Mouse (Mus musculus) lung, embryonic 16.5 days (tissue): ENCODE results near the gene Zbtb3. TPM values are rescaled to one million over a fixed set of nuclear protein-coding genes. Genes with fewer than 3 reads are reported as not detected.
"Not testable (repeated sequence)": the region's sequence is repeated elsewhere in the genome, so short reads cannot be mapped to it uniquely, and the experiment has no call there.

Source experiments
- ATAC-seq: fragments of 200-750 bp; cut with Nextera tagmentation; 2 replicates; pipeline ENCODE4 v1.8.0; 2017; ENCODE audit warnings: low read depth, mild to moderate bottlenecking, moderate library complexity
- H3K27ac ChIP-seq: fragments of 300-500 bp; sonication (generic); 2 replicates; pipeline ENCODE4 v1.5.1; 2014; ENCODE audit warnings: mild to moderate bottlenecking, control low read depth, low read length
- H3K27me3 ChIP-seq: fragments of 300-500 bp; sonication (generic); 2 replicates; pipeline ENCODE4 v1.6.1; 2014; ENCODE audit warnings: low read depth, low read length, mixed read lengths; ENCODE audit not compliant: control insufficient read depth, insufficient read depth
- H3K36me3 ChIP-seq: fragments of 300-500 bp; sonication (generic); 2 replicates; pipeline ENCODE4 v1.6.1; 2014; ENCODE audit warnings: low read length; ENCODE audit not compliant: control insufficient read depth, insufficient read depth
- H3K4me1 ChIP-seq: fragments of 300-500 bp; sonication (generic); replicated peaks from 2 replicates; pipeline ENCODE4 v1.6.1; 2014; ENCODE audit warnings: low read length, mixed read lengths; ENCODE audit not compliant: control insufficient read depth, insufficient read depth
- H3K4me2 ChIP-seq: fragments of 300-500 bp; sonication (generic); 2 replicates; pipeline ENCODE4 v1.6.1; 2014; ENCODE audit warnings: low read depth, low read length, control low read depth
- H3K4me3 ChIP-seq: fragments of 300-500 bp; sonication (generic); 2 replicates; pipeline ENCODE4 v1.5.1; 2014; ENCODE audit warnings: mild to moderate bottlenecking, low read length, control low read depth
- H3K9ac ChIP-seq: fragments of 300-500 bp; sonication (generic); 2 replicates; pipeline ENCODE4 v1.6.1; 2014; ENCODE audit warnings: low read length, control low read depth
- H3K9me3 ChIP-seq: fragments of 300-500 bp; sonication (generic); 2 replicates; pipeline ENCODE4 v1.6.1; 2016; ENCODE audit warnings: low read length; ENCODE audit not compliant: control insufficient read depth
- WGBS: fragments of 180-500 bp; shearing (Covaris S2); extraction: QIAGEN DNeasy Blood & Tissue Kit; methylation state at CpG from one replicate; pipeline ENCODE4 v1.1.7; 2014; 5-methylcytosine and 5-hydroxymethylcytosine counted together
- polyA plus RNA-seq: library from polyadenylated mRNA; unstranded; fragments of >200 nt; fragmentation: Nextera tagmentation; extraction: Ambion mirVana; gene quantifications from 2 replicates; pipeline ENCODE4 v1.2.1, GENCODE M21; 2015

Gene Zbtb3
- polyA plus RNA-seq, 1 experiment from 2014 or later, result 5.5 TPM

GRCm38 (mm10) chr19:8836327-8836726 is 34.0 kb downstream of the Zbtb3 start:
- not testable (repeated sequence) for H3K4me3 ChIP-seq, ATAC-seq
- 97% methylated on average over 10 of the region's 10 CpGs for WGBS

GRCm38 (mm10) chr19:8837251-8837791 is 35.0 kb downstream of the Zbtb3 start, which contains the start of gene Bscl2:
Gene Bscl2, plus strand, starts transcription at chr19:8837467.
- H3K27me3 ChIP-seq, result no peaks in the 10 kb centered on the region
- H3K27ac ChIP-seq, result peak within 1 kb of the TSS; percentile 98
- H3K4me3 ChIP-seq, result peak within 1 kb of the TSS; percentile 64
- 1% methylated on average over 38 of the region's 38 CpGs for WGBS
- H3K9ac ChIP-seq, result peak within 1 kb of the TSS; percentile 89
- H3K4me1 ChIP-seq, result peaks cover 18% of the 10 kb centered on the region
- peaks cover 20% of the 10 kb centered on the region for H3K36me3 ChIP-seq
- peak; percentile 85 for ATAC-seq
- no peaks in the 10 kb centered on the region for H3K9me3 ChIP-seq
- peak within 1 kb of the TSS; percentile 95 for H3K4me2 ChIP-seq

More at GRCm38 (mm10) chr19:8836327-8836726, 34.0 kb downstream of the Zbtb3 start:
- H3K4me2 ChIP-seq, H3K9me3 ChIP-seq, H3K27ac ChIP-seq, H3K27me3 ChIP-seq, H3K9ac ChIP-seq: not testable (repeated sequence)
- H3K36me3 ChIP-seq, result peaks cover 30% of the 10 kb centered on the region
- peaks cover 18% of the 10 kb centered on the region for H3K4me1 ChIP-seq

GRCm38 (mm10) chr19:8838041-8838730 is 35.8 kb downstream of the Zbtb3 start:
- WGBS, result 15% methylated on average over 15 of the region's 15 CpGs
- H3K27ac ChIP-seq, result peak overlapping the region; percentile 98
- no peaks in the 10 kb centered on the region for H3K9me3 ChIP-seq
- H3K36me3 ChIP-seq, result peaks cover 12% of the 10 kb centered on the region
- H3K4me1 ChIP-seq, result peaks cover 18% of the 10 kb centered on the region
- H3K27me3 ChIP-seq, result no peaks in the 10 kb centered on the region
- ATAC-seq, result no peak
- H3K4me3 ChIP-seq, result peak overlapping the region; percentile 64
- H3K9ac ChIP-seq, result peak overlapping the region; percentile 89
- peak overlapping the region; percentile 95 for H3K4me2 ChIP-seq

- no peak for ATAC-seq
Observed at GRCm38 (mm10) chr19:8839103-8839907, 37.0 kb downstream of the Zbtb3 start, which contains the start of gene Gng3. Gene Gng3, minus strand, starts transcription at chr19:8839194.

GRCm38 (mm10) chr19:8839908-8840791 is 37.8 kb downstream of the Zbtb3 start:
- Histone ChIP-seq H3K9me3 (no peaks in the 10 kb centered on the region), H3K4me2 (peak overlapping the region; percentile 84), H3K27ac (no peak overlapping the region), H3K27me3 (no peaks in the 10 kb centered on the region), H3K36me3 (no peaks in the 10 kb centered on the region; the same call in 1 of the 2 replicates), H3K4me1 (peaks cover 18% of the 10 kb centered on the region), H3K9ac (peak overlapping the region; percentile 70), H3K4me3 (peak overlapping the region; percentile 66)
- 26% methylated on average over 29 of the region's 29 CpGs for WGBS
- peak; percentile 73 for ATAC-seq

More at GRCm38 (mm10) chr19:8839103-8839907, 37.0 kb downstream of the Zbtb3 start, which contains the start of gene Gng3:
- Histone ChIP-seq H3K9ac (peak within 1 kb of the TSS; percentile 89), H3K9me3 (no peaks in the 10 kb centered on the region), H3K4me1 (peaks cover 18% of the 10 kb centered on the region), H3K27ac (peak within 1 kb of the TSS; percentile 98), H3K36me3 (peaks cover 6% of the 10 kb centered on the region), H3K4me3 (peak within 1 kb of the TSS; percentile 64), H3K27me3 (no peaks in the 10 kb centered on the region), H3K4me2 (peak within 1 kb of the TSS; percentile 95)
- WGBS, result 71% methylated on average over 11 of the region's 11 CpGs

- ATAC-seq, result no peak
- H3K27ac ChIP-seq, result no peak overlapping the region
- 89% methylated on average over 7 of the region's 7 CpGs for WGBS
Observed at GRCm38 (mm10) chr19:8841012-8841411, 38.7 kb downstream of the Zbtb3 start.

GRCm38 (mm10) chr19:8842961-8843360 is 40.6 kb downstream of the Zbtb3 start:
- Histone ChIP-seq H3K4me2 (no peak overlapping the region), H3K36me3 (peaks cover 12% of the 10 kb centered on the region), H3K27me3 (no peaks in the 10 kb centered on the region), H3K4me3 (no peak overlapping the region), H3K27ac (no peak overlapping the region), H3K9me3 (no peaks in the 10 kb centered on the region), H3K9ac (no peak overlapping the region), H3K4me1 (peaks cover 18% of the 10 kb centered on the region)
- WGBS, result 84% methylated on average over 6 of the region's 6 CpGs
- ATAC-seq, result no peak

More at GRCm38 (mm10) chr19:8841012-8841411, 38.7 kb downstream of the Zbtb3 start:
- Histone ChIP-seq H3K9me3 (no peaks in the 10 kb centered on the region), H3K4me2 (peak overlapping the region; percentile 84), H3K4me1 (peaks cover 18% of the 10 kb centered on the region), H3K4me3 (peak overlapping the region; percentile 66), H3K27me3 (no peaks in the 10 kb centered on the region), H3K36me3 (no peaks in the 10 kb centered on the region; the same call in 1 of the 2 replicates), H3K9ac (peak overlapping the region; percentile 70)

GRCm38 (mm10) chr19:8844371-8845129 is 42.2 kb downstream of the Zbtb3 start:
- H3K4me3 ChIP-seq, result no peak overlapping the region
- H3K4me1 ChIP-seq, result peaks cover 10% of the 10 kb centered on the region
- H3K36me3 ChIP-seq, result peaks cover 12% of the 10 kb centered on the region
- 61% methylated on average over 5 of the region's 5 CpGs for WGBS
- 0 out of 2 replicates have a peak, but pooled peaks have one; percentile 1 for ATAC-seq
- H3K4me2 ChIP-seq, result no peak overlapping the region
- H3K27ac ChIP-seq, result no peak overlapping the region
- H3K9ac ChIP-seq, result no peak overlapping the region
- H3K27me3 ChIP-seq, result no peaks in the 10 kb centered on the region
- no peaks in the 10 kb centered on the region for H3K9me3 ChIP-seq
